21 mouse cellular contexts compared by ENCODE assay signal in the genomic region with DNA sequence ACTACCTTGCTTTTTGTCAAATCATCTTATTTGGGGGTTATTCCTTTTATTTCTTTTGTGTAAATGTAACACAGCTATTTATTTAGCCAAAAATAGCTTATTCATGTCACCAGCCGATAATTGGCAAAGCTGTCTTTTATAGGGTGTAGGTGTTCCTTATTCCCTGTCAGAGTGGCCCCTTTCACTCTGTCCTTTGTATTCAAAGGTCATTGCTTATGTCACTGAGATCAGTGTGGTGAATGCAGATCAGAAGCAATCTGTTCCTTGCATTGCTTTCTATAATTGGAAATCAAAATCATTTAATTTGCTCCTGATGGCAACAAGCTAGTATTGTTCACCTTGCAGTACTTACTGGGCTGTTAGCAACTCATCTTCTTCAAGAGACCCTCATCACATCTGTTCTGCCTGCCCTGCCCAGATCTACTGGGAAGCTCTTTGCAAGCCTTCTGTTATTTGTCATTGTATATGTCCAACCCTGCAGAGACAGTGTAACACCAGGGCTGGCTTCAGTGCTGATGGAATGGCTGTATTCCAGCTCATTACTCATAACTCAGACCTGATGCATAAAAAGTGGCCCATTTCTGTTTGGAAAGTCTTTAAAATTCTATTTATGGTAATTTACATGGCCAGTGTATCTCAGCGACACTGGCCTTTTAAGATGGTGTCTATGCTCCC.
DNase-seq lines count a peak whose midpoint lies in the region; ATAC-seq and TF ChIP-seq lines count a peak whose summit lies in the region.
"Had no signal": no experiment of that assay in that cellular context is flagged by ENCODE, and none has a peak within 500 bp of the region (broad histone marks: within the 10 kb centered on the region; RNA-seq: fewer than 3 reads in every experiment).

No protein-coding gene starts in this region.

- H3K36me3 ChIP-seq in hindbrain, embryonic 14.5 days (replicated peaks; ENCODE audit: control insufficient read depth, insufficient read depth) = no peaks in the 10 kb centered on the region
- H3K36me3 ChIP-seq in hindbrain, embryonic 10.5 days = no peaks in the 10 kb centered on the region
- no peaks in the 10 kb centered on the region for H3K36me3 ChIP-seq in midbrain, postnatal 0 days (ENCODE audit: insufficient read depth, low read length)
- H3K36me3 ChIP-seq in midbrain, embryonic 15.5 days (replicated peaks) = no peaks in the 10 kb centered on the region
- no peaks in the 10 kb centered on the region for H3K36me3 ChIP-seq in forebrain, embryonic 16.5 days (ENCODE audit: control insufficient read depth, insufficient read depth)
- H3K36me3 ChIP-seq: kidney, embryonic 15.5 days; limb, embryonic 13.5 days; liver, embryonic 13.5 days; neural tube, embryonic 15.5 days; stomach, embryonic 15.5 days had no signal

- H3K9ac ChIP-seq in hindbrain, embryonic 14.5 days = no peak overlapping the region
- no peak overlapping the region for H3K9ac ChIP-seq in midbrain, postnatal 0 days (replicated peaks; ENCODE audit: low read length, poor library complexity, severe bottlenecking)
- no peak overlapping the region for H3K9ac ChIP-seq in midbrain, embryonic 15.5 days
- no peak overlapping the region for H3K9ac ChIP-seq in forebrain, embryonic 16.5 days (replicated peaks; ENCODE audit: low read depth, low read length)
- H3K9ac ChIP-seq: kidney, embryonic 15.5 days; limb, embryonic 13.5 days; liver, embryonic 13.5 days; lung, embryonic 14.5 days; neural tube, embryonic 15.5 days; stomach, embryonic 15.5 days had no signal

- peak; percentile 53; the same call in 1 of the 2 replicates for ATAC-seq in hindbrain, embryonic 14.5 days (ENCODE audit: low FRiP score)
- ATAC-seq in midbrain, postnatal 0 days (ENCODE audit: low FRiP score) = 0 out of 2 replicates have a peak, but pooled peaks have one; percentile 34
- ATAC-seq in midbrain, embryonic 15.5 days (replicated peaks) = no peak
- peak; percentile 88 for ATAC-seq in forebrain, embryonic 16.5 days
- ATAC-seq: activated CD4-positive, CD25-positive, alpha-beta regulatory T cell, adult 4 months; intestine, postnatal 0 days had no signal

- H3K27ac ChIP-seq in hindbrain, embryonic 14.5 days = 0 out of 2 replicates have a peak overlapping the region, but pooled peaks have one; percentile 32
- H3K27ac ChIP-seq in hindbrain, embryonic 10.5 days = no peak overlapping the region
- no peak overlapping the region for H3K27ac ChIP-seq in midbrain, postnatal 0 days (ENCODE audit: low read depth, low read length)
- no peak overlapping the region for H3K27ac ChIP-seq in midbrain, embryonic 15.5 days
- no peak overlapping the region for H3K27ac ChIP-seq in forebrain, embryonic 16.5 days (ENCODE audit: low read length)
- H3K27ac ChIP-seq: kidney, embryonic 15.5 days; limb, embryonic 13.5 days; liver, embryonic 13.5 days; neural tube, embryonic 15.5 days; stomach, embryonic 15.5 days had no signal

- peaks cover 7% of the 10 kb centered on the region; the same call in 1 of the 2 replicates for H3K4me1 ChIP-seq in hindbrain, embryonic 14.5 days (replicated peaks; ENCODE audit: control insufficient read depth, insufficient read depth, low read length)
- no peaks in the 10 kb centered on the region for H3K4me1 ChIP-seq in hindbrain, embryonic 10.5 days (replicated peaks)
- no peaks in the 10 kb centered on the region for H3K4me1 ChIP-seq in midbrain, postnatal 0 days (ENCODE audit: insufficient read depth, low read length)
- no peaks in the 10 kb centered on the region for H3K4me1 ChIP-seq in midbrain, embryonic 15.5 days
- H3K4me1 ChIP-seq in forebrain, embryonic 16.5 days (replicated peaks; ENCODE audit: control insufficient read depth, insufficient read depth, low read length) = peaks cover 12% of the 10 kb centered on the region; the same call in 1 of the 2 replicates
- H3K4me1 ChIP-seq: kidney, embryonic 15.5 days; limb, embryonic 13.5 days; liver, embryonic 13.5 days; neural tube, embryonic 15.5 days; stomach, embryonic 15.5 days had no signal

- no peak for TF ChIP-seq CTCF in midbrain, postnatal 0 days (IDR thresholded peaks at IDR 0.05)

- H3K9me3 ChIP-seq in hindbrain, embryonic 14.5 days (ENCODE audit: control insufficient read depth, low read length) = no peaks in the 10 kb centered on the region
- H3K9me3 ChIP-seq in hindbrain, embryonic 10.5 days = no peaks in the 10 kb centered on the region
- H3K9me3 ChIP-seq in midbrain, postnatal 0 days (ENCODE audit: low read length) = no peaks in the 10 kb centered on the region
- no peaks in the 10 kb centered on the region for H3K9me3 ChIP-seq in midbrain, embryonic 15.5 days
- H3K9me3 ChIP-seq in forebrain, embryonic 16.5 days (ENCODE audit: control insufficient read depth, low read length) = no peaks in the 10 kb centered on the region
- H3K9me3 ChIP-seq: kidney, embryonic 15.5 days; limb, embryonic 13.5 days; liver, embryonic 13.5 days; neural tube, embryonic 15.5 days; stomach, embryonic 15.5 days had no signal

- peak; percentile 42 for DNase-seq in hindbrain, embryonic 14.5 days (ENCODE audit: low spot score)
- no peak for DNase-seq in hindbrain, embryonic 10.5 days (ENCODE audit: low spot score)
- DNase-seq in midbrain, postnatal 0 days (ENCODE audit: low spot score) = peak; percentile 55
- DNase-seq in cerebellum, adult 9-11 months = peak; percentile 5
- no peak for DNase-seq in spleen, postnatal 36 days (ENCODE audit: low spot score in 2 of 2)
- DNase-seq in layer of hippocampus, adult 9-10 months (ENCODE audit: low spot score) = no peak
- DNase-seq: adrenal gland, postnatal 14 days; liver, embryonic 13.5 days; lung, embryonic 14.5 days; lung, postnatal 4 days; right cerebral cortex, postnatal 25 days; thymus, adult 18-20 months had no signal

- H3K4me3 ChIP-seq in hindbrain, embryonic 14.5 days (replicated peaks; ENCODE audit: low read length) = no peak overlapping the region
- H3K4me3 ChIP-seq in hindbrain, embryonic 10.5 days = no peak overlapping the region
- H3K4me3 ChIP-seq in midbrain, postnatal 0 days (ENCODE audit: low read depth, low read length) = no peak overlapping the region
- no peak overlapping the region for H3K4me3 ChIP-seq in midbrain, embryonic 15.5 days
- no peak overlapping the region for H3K4me3 ChIP-seq in forebrain, embryonic 16.5 days (replicated peaks; ENCODE audit: low read length)
- H3K4me3 ChIP-seq: erythroblast, embryonic 14.5 days; kidney, embryonic 15.5 days; limb, embryonic 13.5 days; liver, embryonic 13.5 days; neural tube, embryonic 15.5 days; stomach, embryonic 15.5 days had no signal

- no peak overlapping the region for H3K4me2 ChIP-seq in hindbrain, embryonic 14.5 days (replicated peaks)
- H3K4me2 ChIP-seq in midbrain, postnatal 0 days (ENCODE audit: low read depth, low read length, poor library complexity, severe bottlenecking) = no peak overlapping the region
- no peak overlapping the region for H3K4me2 ChIP-seq in midbrain, embryonic 15.5 days
- H3K4me2 ChIP-seq in forebrain, embryonic 16.5 days (ENCODE audit: low read length) = no peak overlapping the region
- H3K4me2 ChIP-seq: kidney, embryonic 15.5 days; limb, embryonic 13.5 days; liver, embryonic 13.5 days; lung, embryonic 14.5 days; neural tube, embryonic 15.5 days; stomach, embryonic 15.5 days had no signal

- no peaks in the 10 kb centered on the region for H3K27me3 ChIP-seq in hindbrain, embryonic 14.5 days (ENCODE audit: control insufficient read depth, insufficient read depth, low read length)
- H3K27me3 ChIP-seq in hindbrain, embryonic 10.5 days (ENCODE audit: insufficient read depth, poor library complexity, severe bottlenecking) = no peaks in the 10 kb centered on the region
- H3K27me3 ChIP-seq in midbrain, postnatal 0 days (ENCODE audit: insufficient read depth, low read length) = no peaks in the 10 kb centered on the region
- no peaks in the 10 kb centered on the region for H3K27me3 ChIP-seq in midbrain, embryonic 15.5 days (replicated peaks)
- no peaks in the 10 kb centered on the region for H3K27me3 ChIP-seq in forebrain, embryonic 16.5 days (replicated peaks; ENCODE audit: control insufficient read depth, insufficient read depth, low read length)
- H3K27me3 ChIP-seq: kidney, embryonic 15.5 days; limb, embryonic 13.5 days; liver, embryonic 13.5 days; neural tube, embryonic 15.5 days; stomach, embryonic 15.5 days had no signal

- WGBS in hindbrain, embryonic 14.5 days = 64% methylated on average over 2 of the region's 2 CpGs
- 86% methylated on average over 2 of the region's 2 CpGs for WGBS in hindbrain, embryonic 10.5 days
- 74% methylated on average over 2 of the region's 2 CpGs for WGBS in midbrain, postnatal 0 days
- 70% methylated on average over 2 of the region's 2 CpGs for WGBS in midbrain, embryonic 15.5 days
- WGBS in forebrain, embryonic 16.5 days = 35% methylated on average over 2 of the region's 2 CpGs

Comparison
In these comparisons a context has a peak if more than half of its experiments do, and no peak if none do; other contexts are left out.
1. DNase-seq: peak in hindbrain, embryonic 14.5 days (single experiment), midbrain, postnatal 0 days (single experiment) and cerebellum, adult 9-11 months (single experiment); none in hindbrain, embryonic 10.5 days (single experiment), spleen, postnatal 36 days (0 of 2) and layer of hippocampus, adult 9-10 months (single experiment).